Mouse (Mus musculus) intestine, embryonic 14.5 days (tissue): Measurements from ENCODE around the gene Capn11. TPM values are rescaled to one million over a fixed set of nuclear protein-coding genes. Genes with fewer than 3 reads are reported as not detected.
A peak's percentile ranks its signal among the peaks of the same experiment; 100 is the strongest.

Experiments used
- ATAC-seq: fragments of 200-750 bp; cut with Nextera tagmentation; replicated peaks from 2 replicates; pipeline ENCODE4 v1.8.0; 2017; ENCODE audit warnings: low read depth, moderate number of reproducible peaks, moderate TSS enrichment, moderate library complexity; ENCODE audit not compliant: low FRiP score, low TSS enrichment
- DNase-seq: peaks from one replicate; pipeline ENCODE4 v3.0.0-alpha.2; 2018; ENCODE audit warnings: low spot score
- H3K27ac ChIP-seq: fragments of 300-500 bp; sonication (generic); 2 replicates; pipeline ENCODE4 v1.5.1; 2014; ENCODE audit warnings: low read depth, mild to moderate bottlenecking, control low read depth
- H3K27me3 ChIP-seq: fragments of 300-500 bp; sonication (generic); replicated peaks from 2 replicates; pipeline ENCODE4 v1.6.1; 2014; ENCODE audit warnings: low read length, control low read depth; ENCODE audit not compliant: control insufficient read depth, insufficient read depth
- H3K36me3 ChIP-seq: fragments of 300-500 bp; sonication (generic); 2 replicates; pipeline ENCODE4 v1.6.1; 2014; ENCODE audit warnings: low read length, control low read depth; ENCODE audit not compliant: control insufficient read depth, insufficient read depth
- H3K4me1 ChIP-seq: fragments of 300-500 bp; sonication (generic); replicated peaks from 2 replicates; pipeline ENCODE4 v1.6.1; 2014; ENCODE audit warnings: low read length, control low read depth, mixed read lengths; ENCODE audit not compliant: control insufficient read depth, insufficient read depth
- H3K4me2 ChIP-seq: fragments of 300-500 bp; sonication (generic); 2 replicates; pipeline ENCODE4 v1.6.1; 2014; ENCODE audit warnings: low read length
- H3K4me3 ChIP-seq: fragments of 300-500 bp; sonication (generic); 2 replicates; pipeline ENCODE4 v1.5.1; 2014; ENCODE audit warnings: low read depth, low read length, control low read depth, mixed read lengths
- H3K9ac ChIP-seq: fragments of 300-500 bp; sonication (generic); 2 replicates; pipeline ENCODE4 v1.6.1; 2014; ENCODE audit warnings: mild to moderate bottlenecking, low read length
- H3K9me3 ChIP-seq: fragments of 300-500 bp; sonication (generic); 2 replicates; pipeline ENCODE4 v1.6.1; 2016; ENCODE audit warnings: low read length, control low read depth; ENCODE audit not compliant: control insufficient read depth
- WGBS: fragments of 180-500 bp; shearing (Covaris S2); extraction: QIAGEN DNeasy Blood & Tissue Kit; methylation state at CpG from one replicate; pipeline ENCODE4 v1.1.7; 2014; 5-methylcytosine and 5-hydroxymethylcytosine counted together
- polyA plus RNA-seq: library from polyadenylated mRNA; unstranded; fragments of >200 nt; fragmentation: Nextera tagmentation; extraction: Ambion mirVana; gene quantifications from 2 replicates; pipeline ENCODE4 v1.2.1, GENCODE M21; 2014

Gene Capn11
- polyA plus RNA-seq, 1 experiment from 2014 or later = not detected

DNA sequence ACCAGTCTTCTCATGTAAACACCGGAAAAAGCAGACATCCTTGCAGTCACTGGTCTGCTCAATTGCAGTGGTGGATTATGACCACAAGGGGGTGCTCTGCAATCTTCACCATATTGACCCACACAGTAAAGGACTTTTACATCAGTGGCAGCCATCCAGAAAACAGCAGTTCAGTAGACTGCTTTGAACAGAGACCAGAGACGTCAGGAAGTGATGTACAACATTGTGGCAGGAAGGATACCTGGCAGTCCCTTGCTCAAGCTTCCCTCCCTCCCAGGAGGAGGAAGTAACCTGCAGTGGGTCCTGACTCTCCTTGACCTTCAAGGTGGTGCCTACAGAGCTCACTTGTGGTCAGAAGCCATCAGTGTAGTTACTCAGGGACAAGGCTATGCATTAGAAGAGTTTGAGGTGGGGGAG is 77.5 kb downstream of the Capn11 start:
- WGBS = 8% methylated on average over 2 of the region's 2 CpGs
- no peak overlapping the region for H3K27ac ChIP-seq

DNA sequence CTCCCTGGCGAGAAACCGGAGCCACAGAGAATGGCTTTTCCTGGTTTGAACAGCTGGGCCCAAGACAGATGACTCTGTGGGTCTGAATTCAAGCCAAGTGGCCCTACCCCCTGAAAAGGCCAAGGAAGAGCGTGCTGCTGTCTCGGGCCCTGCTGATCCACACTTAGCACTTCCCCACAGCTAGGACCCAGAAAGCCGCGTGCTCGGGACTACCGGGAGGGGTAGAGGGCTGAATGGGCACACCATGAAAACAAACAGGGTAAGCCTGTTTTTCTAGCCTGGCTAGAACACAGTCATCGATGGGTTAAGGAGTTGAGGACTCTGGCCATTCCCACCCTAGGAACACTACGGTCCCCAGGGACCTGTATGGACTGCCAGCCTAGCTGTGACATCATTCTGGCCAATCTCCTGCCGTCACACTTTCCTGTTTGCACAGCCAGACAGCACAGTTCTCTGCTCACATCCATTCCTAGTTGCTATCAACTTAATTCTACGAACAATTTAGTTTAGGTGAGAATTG is 78.1 kb downstream of the Capn11 start:
- no peak for DNase-seq
- WGBS = 30% methylated on average over 12 of the region's 12 CpGs

More for the DNA sequence above, 77.5 kb downstream of the Capn11 start:
- Histone ChIP-seq H3K4me3 (no peak overlapping the region), H3K4me2 (no peak overlapping the region), H3K36me3 (peaks cover 6% of the 10 kb centered on the region; the same call in 1 of the 2 replicates), H3K9ac (no peak overlapping the region), H3K9me3 (peaks cover 4% of the 10 kb centered on the region; the same call in 1 of the 2 replicates), H3K4me1 (peaks cover 42% of the 10 kb centered on the region), H3K27me3 (no peaks in the 10 kb centered on the region)
- ATAC-seq = no peak; the same call in 1 of the 2 replicates
- peak; percentile 88 for DNase-seq

More for the DNA sequence above, 78.1 kb downstream of the Capn11 start:
- H3K36me3 ChIP-seq = peaks cover under 1% of the 10 kb centered on the region; the same call in 1 of the 2 replicates
- 0 out of 2 replicates have a peak overlapping the region, but pooled peaks have one; percentile 43 for H3K27ac ChIP-seq
- no peak overlapping the region for H3K4me3 ChIP-seq
- H3K4me1 ChIP-seq = peaks cover 41% of the 10 kb centered on the region
- no peak overlapping the region for H3K9ac ChIP-seq
- peak overlapping the region; percentile 3; the same call in 1 of the 2 replicates for H3K4me2 ChIP-seq
- no peak for ATAC-seq
- no peaks in the 10 kb centered on the region for H3K9me3 ChIP-seq
- no peaks in the 10 kb centered on the region for H3K27me3 ChIP-seq

Other genes with a start within 250 kb of the Capn11 start
- 62.6 and 68.3 TPM in 2 replicates for gene Cdc5l, start 225.6 kb downstream of the Capn11 start, polyA plus RNA-seq
- 0.59 and 0.65 TPM in 2 replicates for gene Spats1, start 183.9 kb downstream of the Capn11 start, polyA plus RNA-seq
- gene Aars2, start 152.5 kb downstream of the Capn11 start, polyA plus RNA-seq = 16.1 and 17.3 TPM in 2 replicates
- gene Tcte1, start 135.9 kb downstream of the Capn11 start, polyA plus RNA-seq = 0.60 and 0.70 TPM in 2 replicates
- 2.1 and 2.3 TPM in 2 replicates for gene Tmem151b, start 109.6 kb downstream of the Capn11 start, polyA plus RNA-seq
- 3.7 and 4.0 TPM in 2 replicates for gene Nfkbie, start 103.6 kb downstream of the Capn11 start, polyA plus RNA-seq
- gene Slc35b2, start 95.5 kb downstream of the Capn11 start, polyA plus RNA-seq = 136 and 146 TPM in 2 replicates
- 1,628 and 1,680 TPM in 2 replicates for gene Hsp90ab1, start 86.1 kb downstream of the Capn11 start, polyA plus RNA-seq
- 79.7 and 82.7 TPM in 2 replicates for gene Slc29a1, start 59.7 kb downstream of the Capn11 start, polyA plus RNA-seq
- 0.31 TPM in 1 of 2 replicates, not detected in the other for gene Mymx, start 57.2 kb downstream of the Capn11 start, polyA plus RNA-seq
- 168 and 173 TPM in 2 replicates for gene Mrpl14, start 27.0 kb upstream of the Capn11 start, polyA plus RNA-seq
- gene Tmem63b, start 27.6 kb upstream of the Capn11 start, polyA plus RNA-seq = 25.2 and 29.3 TPM in 2 replicates
- not detected in 2 replicates for gene 1600014C23Rik, start 74.5 kb upstream of the Capn11 start, polyA plus RNA-seq